Mouse (Mus musculus): ENCODE measurements around the gene Prtn3. TPM values are rescaled to one million over a fixed set of nuclear protein-coding genes. Genes with fewer than 3 reads are reported as not detected.
A peak's percentile ranks its signal among the peaks of the same experiment; 100 is the strongest.

Gene Prtn3
- polyA plus RNA-seq, 1 experiment = 0.22 TPM

DNA sequence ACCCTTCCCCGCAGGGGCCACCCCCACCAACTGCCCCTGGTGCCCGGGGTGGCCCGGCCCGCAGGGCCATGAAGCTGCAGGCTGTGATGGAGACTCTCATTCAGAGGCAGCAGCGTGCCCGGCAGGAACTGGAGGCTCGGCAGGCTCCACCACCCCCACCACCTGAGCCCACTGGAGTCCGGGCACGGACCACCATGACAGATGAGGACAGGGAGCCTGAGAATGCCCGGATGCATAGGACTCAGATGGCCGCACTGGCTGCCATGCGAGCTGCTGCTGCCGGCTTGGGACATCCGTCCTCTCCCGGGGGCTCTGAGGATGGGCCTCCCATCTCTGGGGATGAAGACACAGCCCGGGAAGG lies 56.5 kb downstream of the Prtn3 start:
- no peak overlapping the region for H3ac ChIP-seq (ENCODE audit: control insufficient read depth, insufficient read length)
- TF ChIP-seq SRF (IDR thresholded peaks at IDR 0.05; ENCODE audit: control insufficient read depth, insufficient read length, low read depth) (no peak), REST (IDR thresholded peaks at IDR 0.05; ENCODE audit: insufficient read depth, insufficient read length) (no peak), USF1 (IDR thresholded peaks at IDR 0.05; ENCODE audit: low read depth) (no peak), E2F4 (IDR thresholded peaks at IDR 0.05; ENCODE audit: insufficient read depth) (no peak), MYOD1 (IDR thresholded peaks at IDR 0.05; ENCODE audit: control insufficient read depth in 1 of 3, insufficient read length in 2 of 3, low read depth in 2 of 3) (no peak), POLR2AphosphoS2 (IDR thresholded peaks at IDR 0.05; ENCODE audit: insufficient read length, low read depth) (no peak), MYOG (IDR thresholded peaks at IDR 0.05; ENCODE audit: control insufficient read depth in 1 of 3, insufficient read depth in 1 of 3, insufficient read length in 2 of 3, low read depth in 2 of 3) (no peak), CEBPB (IDR thresholded peaks at IDR 0.05; ENCODE audit: insufficient read depth, poor library complexity, severe bottlenecking) (no peak)
- H3K79me2 ChIP-seq (ENCODE audit: control insufficient read depth, insufficient read depth) = peaks cover 4% of the 10 kb centered on the region
- H3K27me3 ChIP-seq (ENCODE audit: control insufficient read depth, insufficient read depth, insufficient read length) = no peaks in the 10 kb centered on the region
- H3K4me3 ChIP-seq = no peak overlapping the region
- H3K36me3 ChIP-seq (ENCODE audit: control insufficient read depth, insufficient read depth) = peaks cover 5% of the 10 kb centered on the region
- no peak overlapping the region for H3K4me2 ChIP-seq (ENCODE audit: low read depth)

GRCm38 (mm10) chr10:79931797-79932196 lies 57.5 kb downstream of the Prtn3 start:
- TF ChIP-seq E2F4 (IDR thresholded peaks at IDR 0.05; ENCODE audit: insufficient read depth) (no peak), MYOD1 (IDR thresholded peaks at IDR 0.05; ENCODE audit: control insufficient read depth in 1 of 3, insufficient read length in 2 of 3, low read depth in 2 of 3) (no peak)
- Histone ChIP-seq H3K79me2 (ENCODE audit: control insufficient read depth, insufficient read depth) (peaks cover 4% of the 10 kb centered on the region), H3K4me2 (ENCODE audit: low read depth) (no peak overlapping the region), H3K4me3 (no peak overlapping the region), H3K27me3 (ENCODE audit: control insufficient read depth, insufficient read depth, insufficient read length) (no peaks in the 10 kb centered on the region), H3K36me3 (ENCODE audit: control insufficient read depth, insufficient read depth) (peaks cover 5% of the 10 kb centered on the region), H3ac (ENCODE audit: control insufficient read depth, insufficient read length) (no peak overlapping the region)

DNA sequence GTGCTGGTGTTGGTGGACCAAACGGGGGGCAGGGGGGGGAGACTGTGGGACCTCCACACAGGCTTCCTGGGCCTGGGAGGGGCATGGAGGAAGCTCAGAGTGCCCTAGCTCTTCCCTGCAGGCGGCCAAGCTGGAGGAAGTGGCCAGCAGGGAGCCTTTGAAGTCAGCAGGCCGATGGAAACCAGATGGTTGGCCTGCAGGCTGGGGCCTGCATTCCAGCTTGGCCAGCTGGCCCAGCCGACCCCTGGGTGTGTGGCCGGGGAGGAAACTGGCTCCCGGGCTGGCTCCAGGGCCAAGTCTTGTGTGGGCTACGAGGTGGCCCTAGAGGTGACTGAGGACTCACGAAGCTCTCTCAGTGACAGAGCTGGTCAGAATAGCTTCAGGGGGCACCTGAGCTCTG lies 58.5 kb downstream of the Prtn3 start:
- no peak overlapping the region for H3K4me3 ChIP-seq
- H3K79me2 ChIP-seq (ENCODE audit: control insufficient read depth, insufficient read depth) = peaks cover 4% of the 10 kb centered on the region
- peak overlapping the region; percentile 34 for H3K4me2 ChIP-seq (ENCODE audit: low read depth)
- H3K36me3 ChIP-seq (ENCODE audit: control insufficient read depth, insufficient read depth) = peaks cover 5% of the 10 kb centered on the region
- TF ChIP-seq TCF12 (IDR thresholded peaks at IDR 0.05; ENCODE audit: insufficient read depth, poor library complexity, severe bottlenecking) = peak; percentile 83
- no peak for TF ChIP-seq SRF (IDR thresholded peaks at IDR 0.05; ENCODE audit: control insufficient read depth, insufficient read length, low read depth)
- TF ChIP-seq TCF3 (IDR thresholded peaks at IDR 0.05; ENCODE audit: insufficient read length, low read depth) = peak; percentile 88
- TF ChIP-seq MYOD1 (IDR thresholded peaks at IDR 0.05; ENCODE audit: control insufficient read depth in 1 of 3, insufficient read length in 2 of 3, low read depth in 2 of 3) = peak in 2 of 3 experiments; percentile 75 to 89
- peak in 2 of 3 experiments; percentile 92 to 97 for TF ChIP-seq MYOG (IDR thresholded peaks at IDR 0.05; ENCODE audit: control insufficient read depth in 1 of 3, insufficient read depth in 1 of 3, insufficient read length in 2 of 3, low read depth in 2 of 3)
- TF ChIP-seq REST (IDR thresholded peaks at IDR 0.05; ENCODE audit: insufficient read depth, insufficient read length) = no peak
- no peak overlapping the region for H3ac ChIP-seq (ENCODE audit: control insufficient read depth, insufficient read length)
- H3K27me3 ChIP-seq (ENCODE audit: control insufficient read depth, insufficient read depth, insufficient read length) = no peaks in the 10 kb centered on the region

Other genes with a start within 250 kb of the Prtn3 start
- gene Shc2, start 236.6 kb upstream of the Prtn3 start, polyA plus RNA-seq (2012; fragmentation: generic; extraction: Trizol) = 2.3 TPM
- gene Odf3l2, start 228.7 kb upstream of the Prtn3 start, polyA plus RNA-seq (2012; fragmentation: generic; extraction: Trizol) = not detected
- gene Madcam1, start 209.9 kb upstream of the Prtn3 start, polyA plus RNA-seq (2012; fragmentation: generic; extraction: Trizol) = not detected
- 80.2 TPM for gene Tpgs1, start 205.1 kb upstream of the Prtn3 start, polyA plus RNA-seq (2012; fragmentation: generic; extraction: Trizol)
- 299 TPM for gene Cdc34, start 192.3 kb upstream of the Prtn3 start, polyA plus RNA-seq (2012; fragmentation: generic; extraction: Trizol)
- 0.71 TPM for gene Gzmm, start 185.5 kb upstream of the Prtn3 start, polyA plus RNA-seq (2012; fragmentation: generic; extraction: Trizol)
- gene Bsg, start 170.0 kb upstream of the Prtn3 start, polyA plus RNA-seq (2012; fragmentation: generic; extraction: Trizol) = 1,268 TPM
- gene Hcn2, start 157.8 kb upstream of the Prtn3 start, polyA plus RNA-seq (2012; fragmentation: generic; extraction: Trizol) = 0.35 TPM
- gene Polrmt, start 127.9 kb upstream of the Prtn3 start, polyA plus RNA-seq (2012; fragmentation: generic; extraction: Trizol) = 82.3 TPM
- 0.26 TPM for gene Fgf22, start 119.4 kb upstream of the Prtn3 start, polyA plus RNA-seq (2012; fragmentation: generic; extraction: Trizol)
- 91.3 TPM for gene Rnf126, start 107.5 kb upstream of the Prtn3 start, polyA plus RNA-seq (2012; fragmentation: generic; extraction: Trizol)
- gene Fstl3, start 97.2 kb upstream of the Prtn3 start, polyA plus RNA-seq (2012; fragmentation: generic; extraction: Trizol) = 28.9 TPM
- gene Prss57, start 83.5 kb upstream of the Prtn3 start, polyA plus RNA-seq (2012; fragmentation: generic; extraction: Trizol) = 0.07 TPM
- 70.0 TPM for gene Palm, start 80.9 kb upstream of the Prtn3 start, polyA plus RNA-seq (2012; fragmentation: generic; extraction: Trizol)
- 0.06 TPM for gene Misp, start 53.5 kb upstream of the Prtn3 start, polyA plus RNA-seq (2012; fragmentation: generic; extraction: Trizol)
- gene Ptbp1, start 20.0 kb upstream of the Prtn3 start, polyA plus RNA-seq (2012; fragmentation: generic; extraction: Trizol) = 158 TPM
- gene Plppr3, start 158 bp downstream of the Prtn3 start, polyA plus RNA-seq (2012; fragmentation: generic; extraction: Trizol) = 5.4 TPM
- not detected for gene Elane, start 11.8 kb downstream of the Prtn3 start, polyA plus RNA-seq (2012; fragmentation: generic; extraction: Trizol)
- not detected for gene Cfd, start 16.4 kb downstream of the Prtn3 start, polyA plus RNA-seq (2012; fragmentation: generic; extraction: Trizol)
- 31.4 TPM for gene Med16, start 34.4 kb downstream of the Prtn3 start, polyA plus RNA-seq (2012; fragmentation: generic; extraction: Trizol)
- not detected for gene Gm26602, start 36.4 kb downstream of the Prtn3 start, polyA plus RNA-seq (2012; fragmentation: generic; extraction: Trizol)
- gene Kiss1r, start 42.5 kb downstream of the Prtn3 start, polyA plus RNA-seq (2012; fragmentation: generic; extraction: Trizol) = 0.59 TPM
- 69.0 TPM for gene R3hdm4, start 46.7 kb downstream of the Prtn3 start, polyA plus RNA-seq (2012; fragmentation: generic; extraction: Trizol)
- gene Arid3a, start 52.6 kb downstream of the Prtn3 start, polyA plus RNA-seq (2012; fragmentation: generic; extraction: Trizol) = 1.2 TPM
- 35.1 TPM for gene Wdr18, start 85.7 kb downstream of the Prtn3 start, polyA plus RNA-seq (2012; fragmentation: generic; extraction: Trizol)
- 0.73 TPM for gene Grin3b, start 96.2 kb downstream of the Prtn3 start, polyA plus RNA-seq (2012; fragmentation: generic; extraction: Trizol)
- 152 TPM for gene Tmem259, start 109.9 kb downstream of the Prtn3 start, polyA plus RNA-seq (2012; fragmentation: generic; extraction: Trizol)
- gene Cnn2, start 114.1 kb downstream of the Prtn3 start, polyA plus RNA-seq (2012; fragmentation: generic; extraction: Trizol) = 109 TPM
- 15.6 TPM for gene Abca7, start 122.0 kb downstream of the Prtn3 start, polyA plus RNA-seq (2012; fragmentation: generic; extraction: Trizol)
- gene Arhgap45, start 142.2 kb downstream of the Prtn3 start, polyA plus RNA-seq (2012; fragmentation: generic; extraction: Trizol) = 0.53 TPM
- gene Polr2e, start 165.3 kb downstream of the Prtn3 start, polyA plus RNA-seq (2012; fragmentation: generic; extraction: Trizol) = 209 TPM
- 1,278 TPM for gene Gpx4, start 172.7 kb downstream of the Prtn3 start, polyA plus RNA-seq (2012; fragmentation: generic; extraction: Trizol)
- 44.6 TPM for gene Sbno2, start 231.1 kb downstream of the Prtn3 start, polyA plus RNA-seq (2012; fragmentation: generic; extraction: Trizol)
- gene Stk11, start 241.3 kb downstream of the Prtn3 start, polyA plus RNA-seq (2012; fragmentation: generic; extraction: Trizol) = 150 TPM

All from myocyte (in vitro differentiated cells).